Mouse (Mus musculus) fat pad, adult 2 months (tissue): ENCODE measurements around the gene Gm10382.
A peak's percentile ranks its signal among the peaks of the same experiment; 100 is the strongest.
"Not testable (repeated sequence)": the region's sequence is repeated elsewhere in the genome, so short reads cannot be mapped to it uniquely, and the experiment has no call there.

ENCODE experiments used
- DNase-seq: peaks from one replicate; pipeline ENCODE4 v3.0.0-alpha.2; 2011; ENCODE audit warnings: low read depth, low spot score; ENCODE audit errors: extremely low read depth

Gm10382 gene

DNA sequence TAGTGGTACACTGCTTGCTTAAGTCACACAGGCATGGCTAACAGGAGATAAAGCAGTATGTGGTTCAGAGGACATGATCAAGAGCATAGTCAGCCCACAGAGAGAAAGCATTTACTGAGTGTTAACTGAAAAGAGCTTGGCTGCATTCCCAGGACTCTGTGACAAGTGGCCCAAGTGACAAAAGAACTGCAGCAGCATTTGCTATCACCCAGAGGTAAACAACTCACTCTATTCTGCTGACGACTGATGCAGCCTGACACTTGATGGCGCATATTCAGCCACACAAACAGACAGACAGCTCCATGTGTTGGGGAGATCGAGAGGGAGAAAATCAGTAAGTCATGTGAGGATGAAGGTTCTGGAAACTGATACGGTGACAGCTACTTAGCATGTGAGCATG, 24.6 kb downstream of the Gm10382 start:
- no peak for DNase-seq

DNA sequence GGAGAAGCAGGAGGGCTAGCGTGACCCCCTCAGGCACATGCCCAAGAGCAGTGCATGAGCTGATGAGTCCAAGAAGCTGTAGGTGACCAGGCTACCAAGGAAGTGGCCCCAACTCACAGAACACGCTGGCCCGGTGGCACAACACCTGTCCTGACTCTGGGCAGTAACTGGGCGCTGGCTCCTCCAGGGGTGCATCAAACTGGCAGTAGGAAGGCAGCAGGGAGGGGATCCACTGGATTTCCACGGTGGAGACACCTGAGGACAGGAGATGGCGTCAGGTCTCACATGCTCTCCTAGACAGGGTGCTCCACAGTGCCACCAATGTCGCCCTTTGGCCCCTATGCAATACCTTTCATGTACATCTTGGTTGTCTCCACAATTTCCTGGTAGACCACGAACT, 27.1 kb downstream of the Gm10382 start:
- no peak for DNase-seq

DNA sequence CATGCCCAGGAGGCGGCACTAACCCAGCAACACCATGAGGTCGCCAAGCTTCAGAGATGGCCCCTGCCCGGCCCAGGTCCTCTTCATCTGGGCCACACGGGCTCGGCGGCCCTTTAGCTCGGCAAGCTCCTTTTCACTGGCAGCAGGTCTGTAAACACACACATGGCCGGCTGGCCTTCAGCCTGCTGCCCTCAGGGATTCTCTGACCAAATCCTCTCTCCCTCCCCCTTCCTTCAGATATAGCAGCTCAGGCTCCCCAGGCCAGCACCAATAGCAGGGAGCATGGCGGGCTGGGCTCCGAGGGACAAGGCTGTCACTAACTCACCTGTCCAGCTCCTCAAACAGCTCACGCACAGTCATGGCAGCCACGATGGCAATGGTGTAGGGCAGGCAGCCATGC, 29.5 kb downstream of the Gm10382 start:
- DNase-seq: no peak

DNA sequence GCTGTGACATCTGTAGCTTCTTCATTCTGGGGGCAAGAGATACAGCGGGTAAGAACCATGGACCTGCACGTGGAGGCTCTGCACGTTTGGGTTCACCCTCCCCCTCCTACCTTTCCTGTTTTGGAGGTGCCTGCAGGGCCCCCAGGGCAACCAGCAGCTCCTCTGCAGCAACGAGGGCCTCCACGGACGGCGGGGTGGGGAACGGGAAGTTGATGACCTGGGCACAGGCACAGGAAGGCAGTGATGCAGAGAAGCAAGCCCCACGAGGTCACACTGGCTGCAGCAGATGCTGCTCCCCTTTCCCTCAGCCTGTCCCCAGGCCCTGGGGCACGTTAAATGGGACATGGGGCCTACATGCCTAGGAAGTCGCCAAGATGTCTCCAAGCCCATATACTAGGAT, 30.0 kb downstream of the Gm10382 start:
- DNase-seq: no peak

DNA sequence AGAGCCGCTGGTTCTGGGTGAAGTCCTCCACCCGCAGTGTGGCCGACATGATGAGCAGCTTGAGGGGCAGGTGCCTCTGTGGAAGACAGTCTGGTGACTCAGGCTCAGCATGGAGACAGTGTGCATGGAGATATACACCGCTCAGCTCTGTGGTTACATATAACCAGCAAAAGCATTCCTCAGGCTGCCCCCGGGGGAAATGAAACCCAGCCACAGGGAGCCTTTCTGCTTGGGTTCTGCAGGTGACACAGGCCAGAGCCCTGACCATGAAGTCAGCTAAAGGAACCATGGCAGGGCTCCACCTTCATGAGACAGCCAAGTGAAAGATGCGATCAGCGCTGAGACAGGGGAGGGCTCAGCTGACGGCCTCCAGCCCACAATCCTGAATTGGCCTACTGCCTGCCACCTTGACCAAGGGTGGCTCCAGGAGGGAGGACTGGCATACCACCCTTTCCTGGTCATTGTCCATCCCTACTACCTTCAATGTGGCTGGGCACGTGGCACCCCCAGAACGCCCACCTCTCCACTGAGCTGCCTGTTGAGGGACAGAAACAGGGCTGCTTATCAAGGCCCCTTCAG, 36.7 kb downstream of the Gm10382 start:
- no peak for DNase-seq

DNA sequence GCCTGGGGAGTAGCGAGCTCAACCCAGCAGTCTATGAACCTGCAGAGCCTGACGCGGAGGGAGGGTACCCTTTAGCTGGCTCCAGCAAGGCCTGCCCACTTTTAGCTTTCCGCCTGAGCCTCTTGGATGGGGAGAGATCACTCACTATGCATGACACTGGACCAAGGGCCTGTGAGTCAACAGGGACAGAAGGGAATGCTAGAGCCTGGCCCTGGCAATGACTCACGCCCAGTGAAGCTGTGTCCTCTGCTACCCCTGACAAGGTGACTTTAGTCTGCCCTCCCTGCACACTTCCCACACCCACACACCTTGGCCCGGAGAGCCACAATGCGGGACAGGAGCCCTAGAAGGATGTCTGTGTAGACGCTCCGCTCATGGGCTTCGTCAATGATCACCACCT, 37.2 kb downstream of the Gm10382 start:
- DNase-seq: no peak

DNA sequence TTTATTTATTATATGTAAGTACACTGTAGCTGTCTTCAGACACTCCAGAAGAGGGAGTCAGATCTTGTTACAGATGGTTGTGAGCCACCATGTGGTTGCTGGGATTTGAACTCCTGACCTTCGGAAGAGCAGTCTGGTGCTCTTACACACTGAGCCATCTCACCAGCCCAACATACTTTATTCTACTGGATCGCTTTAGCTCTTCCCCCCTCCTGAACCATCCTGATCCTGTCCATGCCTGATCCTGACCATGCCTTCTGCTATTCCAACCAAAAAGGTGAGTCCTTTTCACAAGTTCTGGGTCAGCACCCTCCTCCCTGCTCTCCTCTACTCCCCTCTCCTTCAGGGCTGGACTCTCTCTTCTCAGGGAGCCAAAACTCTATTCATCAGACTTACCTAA, 43.2 kb downstream of the Gm10382 start:
- DNase-seq: not testable (repeated sequence)

DNA sequence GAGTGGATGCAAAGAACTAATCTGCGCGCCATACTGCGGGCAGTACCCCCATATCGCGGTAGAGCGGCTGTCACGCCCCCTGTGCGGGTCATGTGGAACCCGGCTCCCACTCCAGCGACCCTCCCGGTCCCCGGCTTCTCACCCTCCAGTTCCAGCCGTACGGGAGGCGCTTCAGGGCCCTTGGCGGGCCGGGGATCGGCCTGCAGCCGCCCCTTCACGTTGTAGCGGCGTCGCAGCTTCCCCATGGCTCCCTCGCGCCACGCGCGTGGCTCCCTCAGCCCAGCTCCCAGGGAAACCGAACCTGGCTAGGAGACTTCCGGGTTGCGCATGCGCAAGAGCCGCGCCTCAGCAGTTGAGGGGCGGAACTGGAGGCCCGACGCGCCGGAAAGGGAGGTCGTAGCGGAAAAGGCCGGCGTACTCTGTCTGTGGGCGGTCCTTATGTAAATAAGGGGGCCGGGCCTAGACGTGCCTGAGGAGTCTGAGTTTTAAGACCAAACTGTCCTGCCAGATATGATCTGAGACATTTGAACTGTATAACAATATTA, 44.7 kb downstream of the Gm10382 start, which contains the start of gene Dhx37:
Gene Dhx37, minus strand, starts transcription at position 329 of the 545 bp plus-strand sequence.
- peak; percentile 72 for DNase-seq

DNA sequence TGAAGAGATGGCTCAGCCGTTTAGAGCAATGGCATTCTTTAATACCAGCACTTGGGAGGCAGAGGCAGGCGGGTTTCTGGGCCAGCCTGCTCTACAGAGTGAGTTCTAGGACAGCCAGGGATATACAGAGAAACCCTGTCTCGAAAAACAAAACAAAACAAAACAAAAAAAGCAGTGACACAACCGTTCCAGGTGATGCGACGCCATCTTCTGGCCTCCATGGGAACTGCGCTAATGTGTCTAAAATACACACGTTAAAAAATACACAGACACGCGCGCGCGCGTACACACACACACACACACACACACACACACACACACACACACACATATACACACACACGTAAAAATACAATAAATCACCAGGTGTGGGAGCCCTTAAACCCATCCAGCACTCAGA, 45.2 kb downstream of the Gm10382 start:
- not testable (repeated sequence) for DNase-seq
